Mouse (Mus musculus) erythroblast, embryonic 14.5 days (primary cell): Measurements from ENCODE around the gene Slc25a21.

Experiments
- GATA1 ChIP-seq: IDR thresholded peaks from 2 replicates; pipeline ENCODE4 v1.6.1; 2012; ENCODE audit warnings: low read length, inconsistent platforms, mixed read lengths
- TAL1 ChIP-seq: IDR thresholded peaks from 3 replicates; pipeline ENCODE4 v1.6.1; 2012; ENCODE audit warnings: low read length, inconsistent platforms, mixed read lengths

- TF ChIP-seq GATA1 = no peak
- TF ChIP-seq TAL1 = no peak
Measured at GRCm38 (mm10) chr12:56789236-56789635, 408.0 kb downstream of the Slc25a21 start.
